Mouse (Mus musculus) neural tube, embryonic 12.5 days (tissue): Measurements from ENCODE around the gene 1520401A03Rik. TPM values are rescaled to one million over a fixed set of nuclear protein-coding genes. Genes with fewer than 3 reads are reported as not detected.
"Not testable (repeated sequence)": the region's sequence is repeated elsewhere in the genome, so short reads cannot be mapped to it uniquely, and the experiment has no call there.

ENCODE experiments used
- ATAC-seq: fragments of 200-750 bp; cut with Nextera tagmentation; 2 replicates; pipeline ENCODE4 v1.8.0; 2017; ENCODE audit warnings: low read depth, mild to moderate bottlenecking, moderate TSS enrichment, moderate library complexity; ENCODE audit not compliant: low FRiP score
- H3K27ac ChIP-seq: fragments of 300-500 bp; sonication (generic); 2 replicates; pipeline ENCODE4 v1.5.1; 2016
- H3K27me3 ChIP-seq: fragments of 300-500 bp; sonication (generic); replicated peaks from 2 replicates; pipeline ENCODE4 v1.6.1; 2016; ENCODE audit warnings: mild to moderate bottlenecking
- H3K36me3 ChIP-seq: fragments of 300-500 bp; sonication (generic); 2 replicates; pipeline ENCODE4 v1.6.1; 2016; ENCODE audit warnings: mild to moderate bottlenecking
- H3K4me1 ChIP-seq: fragments of 300-500 bp; sonication (generic); 2 replicates; pipeline ENCODE4 v1.6.1; 2016
- H3K4me2 ChIP-seq: fragments of 300-500 bp; sonication (generic); replicated peaks from 2 replicates; pipeline ENCODE4 v1.6.1; 2016; ENCODE audit warnings: mild to moderate bottlenecking
- H3K4me3 ChIP-seq: fragments of 300-500 bp; sonication (generic); 2 replicates; pipeline ENCODE4 v1.5.1; 2016
- H3K9ac ChIP-seq: fragments of 300-500 bp; sonication (generic); 2 replicates; pipeline ENCODE4 v1.6.1; 2016; ENCODE audit warnings: mild to moderate bottlenecking
- H3K9me3 ChIP-seq: fragments of 300-500 bp; sonication (generic); 2 replicates; pipeline ENCODE4 v1.6.1; 2016; ENCODE audit warnings: mild to moderate bottlenecking
- WGBS: fragments of 180-500 bp; shearing (Covaris S2); methylation state at CpG from one replicate; pipeline ENCODE4 v1.1.7; 2016; 5-methylcytosine and 5-hydroxymethylcytosine counted together
- polyA plus RNA-seq: library from polyadenylated mRNA; unstranded; fragments of >200 nt; fragmentation: Nextera tagmentation; extraction: Ambion mirVana; gene quantifications from 2 replicates; pipeline ENCODE4 v1.2.1, GENCODE M21; 2016

The 1520401A03Rik gene
- polyA plus RNA-seq = 0.79 and 1.1 TPM in 2 replicates

DNA sequence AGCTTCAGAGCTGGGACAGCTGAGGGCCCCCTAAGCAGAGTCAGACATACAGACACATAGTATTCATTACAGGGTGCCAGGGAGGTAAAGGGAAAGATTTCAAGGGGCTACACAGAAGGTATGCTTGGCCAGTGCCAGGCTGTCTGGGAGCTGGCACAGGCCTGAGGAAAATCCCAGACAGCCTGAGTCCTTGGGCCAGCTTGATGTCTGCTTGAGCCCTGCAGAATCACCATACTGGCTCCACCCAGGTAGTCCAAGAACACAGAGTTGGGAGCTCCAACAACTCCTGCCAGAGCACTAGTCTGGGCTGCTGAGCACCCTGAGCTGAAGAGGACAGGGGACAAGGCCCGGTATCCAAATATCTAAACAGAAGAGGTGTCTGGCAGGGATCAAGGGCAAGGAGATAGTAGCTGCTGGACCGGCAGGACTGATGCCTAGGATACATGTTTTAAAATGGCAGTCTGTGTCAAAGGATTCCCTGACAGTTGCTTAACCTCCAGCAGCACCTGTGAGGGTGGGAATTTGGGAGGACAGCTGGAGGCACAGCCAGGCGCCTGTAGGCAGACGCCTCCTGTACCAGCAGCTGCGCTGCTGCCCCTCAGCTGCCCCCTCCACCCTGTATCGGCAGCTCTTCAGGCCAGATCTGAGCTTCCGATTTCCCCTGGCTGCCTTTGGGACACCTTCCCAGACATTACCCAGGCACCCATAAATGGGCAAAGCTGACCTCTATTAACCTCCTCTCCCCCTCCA, at the start of gene 1520401A03Rik:
Gene 1520401A03Rik (minus strand): TSS at position 408 of the 750 bp plus-strand sequence.
- Histone ChIP-seq H3K4me1 (peaks cover 4% of the 10 kb centered on the region; the same call in 1 of the 2 replicates), H3K4me3 (no peak within 1 kb of the TSS), H3K4me2 (no peak within 1 kb of the TSS), H3K9ac (no peak within 1 kb of the TSS), H3K27me3 (no peaks in the 10 kb centered on the region), H3K9me3 (no peaks in the 10 kb centered on the region), H3K27ac (no peak within 1 kb of the TSS), H3K36me3 (no peaks in the 10 kb centered on the region)
- no peak for ATAC-seq
- 73% methylated on average over 7 of the region's 7 CpGs for WGBS

- peak overlapping the region; percentile 68 for H3K4me2 ChIP-seq
- 85% methylated on average over 2 of the region's 2 CpGs for WGBS
- H3K9ac ChIP-seq, H3K27me3 ChIP-seq, H3K27ac ChIP-seq, H3K9me3 ChIP-seq, ATAC-seq: not testable (repeated sequence)
- peaks cover 16% of the 10 kb centered on the region for H3K36me3 ChIP-seq
- H3K4me3 ChIP-seq = peak overlapping the region; percentile 84; the same call in 1 of the 2 replicates
- peaks cover 10% of the 10 kb centered on the region for H3K4me1 ChIP-seq
These were observed 49.6 kb upstream of the 1520401A03Rik start for GRCm38 (mm10) chr17:23772219-23772556.

DNA sequence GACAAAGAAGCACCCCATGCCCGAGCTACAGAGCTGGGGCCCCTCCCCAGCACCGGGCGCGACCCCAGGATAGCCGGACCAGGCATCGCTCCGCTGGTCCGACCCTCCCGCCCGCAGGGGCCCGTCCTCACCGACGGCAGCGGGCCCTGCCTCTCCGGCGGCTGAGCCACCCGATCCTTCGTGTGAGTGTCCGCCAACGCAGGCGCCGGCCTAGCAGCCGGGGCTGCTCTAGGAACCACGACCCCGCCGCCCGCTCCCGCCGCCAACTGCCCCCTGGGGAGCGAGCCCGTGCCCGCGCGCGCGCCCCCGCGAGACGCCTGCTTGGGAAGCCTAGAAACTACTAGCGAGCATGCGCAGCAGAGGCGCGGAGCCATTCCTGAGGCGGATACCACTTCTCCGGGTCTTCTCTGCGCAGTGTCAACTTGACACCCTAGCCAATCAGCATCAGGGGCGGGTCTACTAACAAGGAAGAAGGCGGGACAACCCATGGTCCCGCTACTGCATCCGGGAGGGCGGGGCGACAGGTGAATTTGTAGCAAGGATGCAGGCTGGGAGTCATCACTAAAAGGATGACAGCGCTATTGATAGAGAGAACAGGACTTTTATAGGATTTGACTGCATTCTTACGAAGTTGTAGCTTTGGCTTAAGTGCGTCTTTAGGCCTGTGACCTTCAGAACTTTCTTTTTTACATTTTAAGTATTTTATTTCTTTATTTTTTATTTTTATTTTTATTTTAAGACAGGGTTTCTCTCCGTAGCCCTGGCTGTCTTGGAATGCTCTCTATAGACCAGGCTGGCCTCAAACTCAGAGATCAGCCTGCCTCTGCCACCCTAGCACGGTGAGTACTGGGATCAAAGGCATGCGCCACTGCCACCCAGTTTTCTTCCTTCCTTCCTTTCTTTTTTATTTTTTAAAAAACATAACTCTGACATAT, 49.0 kb upstream of the 1520401A03Rik start, which contains the start of gene Flywch1:
Gene Flywch1 (minus strand): TSS at position 319 of the 935 bp plus-strand sequence.
- Histone ChIP-seq H3K36me3 (peaks cover 18% of the 10 kb centered on the region), H3K9me3 (no peaks in the 10 kb centered on the region), H3K4me1 (peaks cover 10% of the 10 kb centered on the region), H3K4me3 (peak within 1 kb of the TSS; percentile 84), H3K27me3 (no peaks in the 10 kb centered on the region), H3K9ac (peak within 1 kb of the TSS; percentile 95), H3K4me2 (peak within 1 kb of the TSS; percentile 68), H3K27ac (peak within 1 kb of the TSS; percentile 79; the same call in 1 of the 2 replicates)
- 4% methylated on average over 47 of the region's 58 CpGs for WGBS
- peak; percentile 98 for ATAC-seq

DNA sequence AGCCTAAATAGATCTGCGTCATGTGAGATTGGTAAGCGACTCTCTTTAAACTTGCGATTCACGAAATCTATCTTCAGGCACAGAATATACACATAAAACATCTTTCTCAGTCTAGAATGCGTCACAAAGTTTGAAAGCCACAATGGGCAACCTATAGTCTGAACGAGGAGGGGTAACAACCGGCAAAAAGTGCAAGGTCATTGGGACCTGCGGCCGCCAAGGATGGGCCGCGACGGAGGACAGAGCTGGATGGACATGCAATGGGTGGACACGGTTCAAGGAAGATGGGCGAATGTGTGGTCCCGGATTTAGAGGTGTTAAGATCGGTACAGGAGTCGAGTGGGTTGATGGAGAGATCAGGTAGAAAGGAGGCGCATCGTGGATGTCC, 48.3 kb upstream of the 1520401A03Rik start:
- peak overlapping the region; percentile 84 for H3K4me3 ChIP-seq
- H3K4me1 ChIP-seq = peaks cover 10% of the 10 kb centered on the region
- no peaks in the 10 kb centered on the region for H3K9me3 ChIP-seq
- under 1% methylated on average over 19 of the region's 19 CpGs for WGBS
- H3K27ac ChIP-seq = peak overlapping the region; percentile 79; the same call in 1 of the 2 replicates
- peak overlapping the region; percentile 68 for H3K4me2 ChIP-seq
- ATAC-seq = no peak; the same call in 1 of the 2 replicates
- H3K27me3 ChIP-seq = no peaks in the 10 kb centered on the region
- H3K9ac ChIP-seq = peak overlapping the region; percentile 95
- H3K36me3 ChIP-seq = peaks cover 12% of the 10 kb centered on the region

DNA sequence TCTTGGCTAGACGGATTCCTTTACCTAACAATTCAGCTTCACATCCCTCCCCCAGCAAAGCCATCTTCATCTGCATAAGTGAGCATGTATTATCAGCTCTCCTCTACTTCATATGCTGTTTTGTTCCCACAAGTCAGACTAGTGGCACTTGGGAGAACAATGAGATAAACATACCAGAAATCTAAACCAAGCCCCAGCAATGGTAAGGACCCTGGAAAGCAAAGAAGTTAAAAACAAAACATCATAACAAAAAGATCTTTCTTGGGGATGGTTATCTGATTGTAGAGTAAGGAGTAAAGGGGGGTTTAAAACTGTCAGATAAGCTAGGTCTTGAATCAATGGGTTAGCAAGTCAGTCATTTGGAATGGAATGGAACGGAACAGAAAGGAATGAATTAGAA, 47.9 kb upstream of the 1520401A03Rik start:
- Histone ChIP-seq H3K27ac (no peak overlapping the region), H3K4me3 (peak overlapping the region; percentile 84), H3K36me3 (peaks cover 12% of the 10 kb centered on the region), H3K27me3 (no peaks in the 10 kb centered on the region), H3K4me1 (peaks cover 10% of the 10 kb centered on the region), H3K9ac (peak overlapping the region; percentile 95), H3K4me2 (peak overlapping the region; percentile 68), H3K9me3 (no peaks in the 10 kb centered on the region)
- ATAC-seq = no peak
- WGBS = 8% methylated on average over 2 of the region's 2 CpGs

DNA sequence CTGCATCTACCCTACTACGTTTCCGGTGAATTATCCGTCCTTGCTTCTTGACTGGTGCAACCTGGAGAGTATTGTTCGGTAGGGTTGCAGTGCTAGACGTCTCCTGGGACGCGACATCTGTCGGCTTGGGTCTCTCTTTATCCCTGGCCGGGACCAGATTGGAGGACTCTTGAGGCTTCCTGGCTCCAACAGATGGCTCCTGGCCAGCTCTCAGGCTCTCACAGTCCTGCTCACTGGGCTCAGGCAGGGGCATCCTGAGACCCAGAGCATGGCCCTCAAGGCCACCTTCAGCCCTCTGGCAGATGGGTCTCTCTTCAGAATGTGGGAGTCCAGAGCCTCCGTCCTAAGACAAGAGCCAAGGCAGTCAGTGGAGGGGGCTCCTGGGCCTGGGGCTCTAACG, 40.4 kb upstream of the 1520401A03Rik start:
- ATAC-seq = no peak
- Histone ChIP-seq H3K9me3 (no peaks in the 10 kb centered on the region), H3K9ac (no peak overlapping the region), H3K36me3 (peaks cover 59% of the 10 kb centered on the region), H3K4me2 (no peak overlapping the region), H3K4me3 (no peak overlapping the region), H3K27me3 (no peaks in the 10 kb centered on the region), H3K27ac (no peak overlapping the region), H3K4me1 (no peaks in the 10 kb centered on the region)
- WGBS = 89% methylated on average over 11 of the region's 11 CpGs

GRCm38 (mm10) chr17:23761155-23761554, 38.6 kb upstream of the 1520401A03Rik start:
- Histone ChIP-seq H3K27me3 (no peaks in the 10 kb centered on the region), H3K9me3 (no peaks in the 10 kb centered on the region), H3K27ac (no peak overlapping the region), H3K4me1 (no peaks in the 10 kb centered on the region), H3K9ac (no peak overlapping the region), H3K36me3 (peaks cover 74% of the 10 kb centered on the region), H3K4me3 (no peak overlapping the region), H3K4me2 (no peak overlapping the region)
- ATAC-seq = no peak
- WGBS = 99% methylated on average over 3 of the region's 3 CpGs

DNA sequence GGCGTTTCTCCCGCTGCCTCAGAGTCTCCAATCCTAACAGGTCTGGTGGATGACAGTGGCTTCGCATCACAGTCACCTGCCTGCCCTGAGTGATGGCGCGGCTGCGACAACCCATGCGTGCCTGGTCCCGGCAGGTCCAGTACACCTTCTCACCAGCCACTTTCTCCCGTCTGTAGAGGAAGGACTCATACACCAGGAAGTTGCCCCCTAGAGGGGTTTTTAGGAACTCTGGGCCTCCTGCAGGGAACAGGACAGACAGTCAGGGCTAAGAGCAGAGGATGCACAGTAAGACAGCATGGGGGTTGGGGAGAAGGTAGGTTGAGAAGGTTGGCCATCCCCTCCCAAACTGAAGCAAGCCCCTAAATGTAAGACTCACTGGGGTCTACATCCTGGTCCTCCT, 37.6 kb upstream of the 1520401A03Rik start:
- Histone ChIP-seq H3K4me2 (no peak overlapping the region), H3K36me3 (peaks cover 84% of the 10 kb centered on the region)
- ATAC-seq = no peak

GRCm38 (mm10) chr17:23758801-23759200, 36.2 kb upstream of the 1520401A03Rik start:
- WGBS = 72% methylated on average over 8 of the region's 8 CpGs
- H3K9ac ChIP-seq = no peak overlapping the region
- peaks cover 88% of the 10 kb centered on the region for H3K36me3 ChIP-seq

More for the DNA sequence above, 37.6 kb upstream of the 1520401A03Rik start:
- no peaks in the 10 kb centered on the region for H3K9me3 ChIP-seq
- no peaks in the 10 kb centered on the region for H3K4me1 ChIP-seq
- H3K9ac ChIP-seq = no peak overlapping the region
- no peaks in the 10 kb centered on the region for H3K27me3 ChIP-seq
- 95% methylated on average over 9 of the region's 9 CpGs for WGBS
- H3K27ac ChIP-seq = no peak overlapping the region
- no peak overlapping the region for H3K4me3 ChIP-seq

GRCm38 (mm10) chr17:23757581-23757980, 35.0 kb upstream of the 1520401A03Rik start:
- H3K27me3 ChIP-seq = no peaks in the 10 kb centered on the region
- no peak overlapping the region for H3K4me2 ChIP-seq
- 96% methylated on average over 9 of the region's 9 CpGs for WGBS
- H3K9ac ChIP-seq = no peak overlapping the region
- H3K4me3 ChIP-seq = no peak overlapping the region
- no peak for ATAC-seq
- no peaks in the 10 kb centered on the region for H3K4me1 ChIP-seq
- H3K27ac ChIP-seq = no peak overlapping the region
- H3K36me3 ChIP-seq = peaks cover 92% of the 10 kb centered on the region
- no peaks in the 10 kb centered on the region for H3K9me3 ChIP-seq

More at GRCm38 (mm10) chr17:23758801-23759200, 36.2 kb upstream of the 1520401A03Rik start:
- H3K9me3 ChIP-seq = no peaks in the 10 kb centered on the region
- no peaks in the 10 kb centered on the region for H3K27me3 ChIP-seq
- no peak for ATAC-seq
- H3K27ac ChIP-seq = no peak overlapping the region
- H3K4me3 ChIP-seq = no peak overlapping the region
- no peaks in the 10 kb centered on the region for H3K4me1 ChIP-seq
- no peak overlapping the region for H3K4me2 ChIP-seq

GRCm38 (mm10) chr17:23755689-23756088, 33.1 kb upstream of the 1520401A03Rik start:
- Histone ChIP-seq H3K4me2 (no peak overlapping the region), H3K9ac (no peak overlapping the region), H3K4me3 (0 out of 2 replicates have a peak overlapping the region, but pooled peaks have one; percentile 1), H3K27ac (no peak overlapping the region), H3K9me3 (no peaks in the 10 kb centered on the region), H3K36me3 (peaks cover 88% of the 10 kb centered on the region), H3K27me3 (no peaks in the 10 kb centered on the region), H3K4me1 (no peaks in the 10 kb centered on the region)
- no peak for ATAC-seq
- WGBS = 91% methylated on average over 13 of the region's 13 CpGs
